Mouse (Mus musculus): ENCODE measurements around the gene Apoe.

The Apoe gene

GRCm38 (mm10) chr7:19664955-19665841 is 33.8 kb downstream of the Apoe start, which contains the start of gene Clptm1:
Clptm1 (minus strand) TSS chr7:19665033.
- DNase-seq (ENCODE audit: low spot score in 2 of 2), result peak; percentile 95 to 97

GRCm38 (mm10) chr7:19664455-19664954 is 34.5 kb downstream of the Apoe start:
- DNase-seq (ENCODE audit: low spot score in 2 of 2), result no peak

- DNase-seq (ENCODE audit: low spot score in 2 of 2), result no peak
Observed at GRCm38 (mm10) chr7:19663940-19664339, 35.0 kb downstream of the Apoe start.

GRCm38 (mm10) chr7:19652614-19653013 is 46.4 kb downstream of the Apoe start:
- no peak for DNase-seq (ENCODE audit: low spot score in 2 of 2)

GRCm38 (mm10) chr7:19651063-19651786 is 47.8 kb downstream of the Apoe start:
- DNase-seq (ENCODE audit: low spot score in 2 of 2), result no peak

Measured in spleen, postnatal 36 days (tissue).